Mouse (Mus musculus): ENCODE results near the gene Fosb.

The Fosb gene

DNA sequence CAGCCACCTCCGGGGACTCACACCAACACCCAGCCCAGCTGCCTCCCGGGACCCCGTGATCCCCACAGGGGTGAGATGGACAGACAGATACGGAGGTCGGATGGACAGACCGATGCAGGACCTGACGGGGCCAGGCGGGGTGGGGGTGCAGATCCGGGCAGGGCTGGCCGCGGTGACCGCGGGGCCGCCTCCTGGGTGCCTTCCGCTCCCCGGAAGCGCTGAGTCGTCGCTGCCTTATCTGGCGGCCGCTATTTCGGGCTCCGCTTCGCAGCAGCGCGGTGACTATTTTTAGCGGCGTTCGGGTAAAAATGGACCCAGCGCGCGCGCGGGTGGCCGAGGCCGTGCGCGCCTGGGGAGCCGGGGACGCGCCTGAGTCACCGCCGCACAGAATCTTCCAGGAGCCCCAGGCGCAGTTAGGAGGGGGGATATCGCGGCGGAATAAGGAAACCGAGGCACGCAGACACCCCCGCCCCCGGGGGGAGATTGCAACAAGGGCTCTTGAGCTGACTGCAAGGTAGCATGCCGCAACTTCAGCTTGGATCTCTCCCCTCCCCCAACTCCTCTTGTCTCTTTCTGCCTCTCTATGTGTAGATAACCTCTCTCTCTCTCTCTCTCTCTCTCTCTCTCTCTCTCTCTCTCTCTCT, 23.0 kb upstream of the Fosb start:
- DNase-seq (ENCODE audit: low read depth in 2 of 2, low spot score in 2 of 2): peak in 1 of 2 experiments; percentile 53

DNA sequence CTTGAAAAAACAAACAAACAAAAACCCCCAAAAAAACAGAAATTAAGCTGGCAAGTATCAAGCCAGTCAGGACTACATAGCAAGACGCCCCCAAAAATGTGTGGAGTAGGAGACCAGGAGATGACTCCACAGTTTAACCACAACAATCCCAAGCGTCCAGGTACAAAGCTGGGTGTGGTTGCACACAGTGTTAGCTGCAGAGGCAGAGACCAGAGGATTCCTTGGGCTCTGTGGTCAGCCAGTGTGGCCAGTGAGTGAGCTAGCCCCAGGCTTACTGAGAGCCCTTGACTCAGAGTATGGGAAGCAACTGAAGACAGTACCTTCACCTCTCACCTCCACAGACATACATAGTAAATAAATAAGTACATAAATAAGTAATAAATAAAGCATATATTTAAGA, 22.1 kb upstream of the Fosb start:
- DNase-seq (ENCODE audit: low read depth in 2 of 2, low spot score in 2 of 2): no peak

DNA sequence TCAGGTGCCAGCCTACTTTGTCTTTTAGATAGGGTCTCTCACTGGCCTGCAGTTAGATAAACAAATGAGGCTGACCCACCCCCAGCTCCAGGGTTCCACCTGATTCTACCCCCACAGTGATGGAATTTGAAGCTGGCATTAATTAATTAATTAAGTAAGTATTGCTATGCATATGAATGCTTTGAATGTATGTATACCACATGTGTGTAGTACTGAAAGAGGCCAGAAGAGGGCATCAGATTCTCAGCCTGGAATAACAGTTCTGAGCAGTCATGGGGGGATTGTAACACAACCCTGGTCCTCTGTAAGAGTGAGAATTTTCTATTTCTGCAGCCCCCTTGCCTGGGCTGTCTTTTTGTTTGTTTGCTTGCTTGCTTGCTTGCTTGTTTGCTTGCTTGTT, 18.6 kb upstream of the Fosb start:
- DNase-seq (ENCODE audit: low read depth in 2 of 2, low spot score in 2 of 2): no peak

DNA sequence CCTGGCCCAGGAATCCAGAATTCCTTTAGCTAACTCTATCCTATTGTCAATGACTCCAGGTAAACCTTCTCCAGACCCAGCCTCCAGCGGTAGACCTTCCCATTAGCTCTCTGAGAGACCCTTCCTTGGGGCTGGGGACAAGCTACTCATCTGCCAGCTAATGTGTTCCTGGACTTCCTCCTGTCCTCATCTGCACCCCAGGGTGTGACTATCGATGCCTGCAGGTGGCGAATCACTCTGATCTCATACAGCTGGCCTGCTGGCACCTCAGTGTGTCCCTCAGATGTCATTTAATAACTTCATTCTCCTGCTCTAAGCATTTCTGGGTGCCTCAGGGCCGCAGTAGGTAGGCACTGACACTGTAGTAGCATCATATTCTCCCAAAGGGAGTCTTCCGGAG, 17.9 kb upstream of the Fosb start:
- DNase-seq (ENCODE audit: low read depth in 2 of 2, low spot score in 2 of 2): no peak

DNA sequence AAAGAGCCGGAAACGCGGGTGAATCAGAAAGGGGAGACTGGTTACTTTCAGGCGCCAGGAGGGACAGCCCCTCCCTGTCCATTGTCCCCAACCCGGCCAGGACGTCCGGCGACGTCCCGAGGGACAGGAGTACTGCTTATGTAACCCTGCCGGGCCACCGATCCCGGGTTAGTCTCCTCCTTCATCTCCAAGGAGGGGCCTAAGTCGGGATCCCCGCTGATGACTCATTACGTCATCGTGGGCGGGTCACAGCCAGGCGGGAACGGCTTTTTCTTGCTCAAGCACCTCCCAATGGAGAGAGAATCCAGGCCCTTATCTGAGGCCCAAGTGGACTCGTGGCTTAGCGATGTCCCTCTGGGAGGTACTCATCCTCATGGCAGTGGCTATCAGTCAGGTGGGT, 17.3 kb upstream of the Fosb start:
- DNase-seq (ENCODE audit: low read depth in 2 of 2, low spot score in 2 of 2): no peak

DNA sequence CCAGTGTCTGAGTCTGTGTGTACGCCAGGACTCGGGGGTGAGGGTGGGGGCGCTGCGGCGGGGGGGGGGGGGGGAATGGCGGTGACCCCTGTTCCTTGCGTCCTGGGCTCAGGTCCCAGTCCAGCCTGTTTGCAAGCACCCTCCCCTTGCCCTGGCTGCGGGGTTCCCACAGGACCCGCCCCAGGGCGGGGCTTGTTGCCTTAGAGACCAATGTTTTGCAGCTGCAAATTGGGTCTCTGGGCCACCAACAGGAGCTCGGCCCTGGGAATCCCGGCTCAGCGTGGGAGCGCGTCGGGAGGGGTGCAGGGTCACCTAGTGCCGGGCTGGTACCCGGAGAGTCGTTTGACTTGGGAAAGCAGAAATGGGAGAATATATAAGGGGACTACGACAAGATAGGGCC, 16.5 kb upstream of the Fosb start:
- no peak for DNase-seq (ENCODE audit: low read depth in 2 of 2, low spot score in 2 of 2)

DNA sequence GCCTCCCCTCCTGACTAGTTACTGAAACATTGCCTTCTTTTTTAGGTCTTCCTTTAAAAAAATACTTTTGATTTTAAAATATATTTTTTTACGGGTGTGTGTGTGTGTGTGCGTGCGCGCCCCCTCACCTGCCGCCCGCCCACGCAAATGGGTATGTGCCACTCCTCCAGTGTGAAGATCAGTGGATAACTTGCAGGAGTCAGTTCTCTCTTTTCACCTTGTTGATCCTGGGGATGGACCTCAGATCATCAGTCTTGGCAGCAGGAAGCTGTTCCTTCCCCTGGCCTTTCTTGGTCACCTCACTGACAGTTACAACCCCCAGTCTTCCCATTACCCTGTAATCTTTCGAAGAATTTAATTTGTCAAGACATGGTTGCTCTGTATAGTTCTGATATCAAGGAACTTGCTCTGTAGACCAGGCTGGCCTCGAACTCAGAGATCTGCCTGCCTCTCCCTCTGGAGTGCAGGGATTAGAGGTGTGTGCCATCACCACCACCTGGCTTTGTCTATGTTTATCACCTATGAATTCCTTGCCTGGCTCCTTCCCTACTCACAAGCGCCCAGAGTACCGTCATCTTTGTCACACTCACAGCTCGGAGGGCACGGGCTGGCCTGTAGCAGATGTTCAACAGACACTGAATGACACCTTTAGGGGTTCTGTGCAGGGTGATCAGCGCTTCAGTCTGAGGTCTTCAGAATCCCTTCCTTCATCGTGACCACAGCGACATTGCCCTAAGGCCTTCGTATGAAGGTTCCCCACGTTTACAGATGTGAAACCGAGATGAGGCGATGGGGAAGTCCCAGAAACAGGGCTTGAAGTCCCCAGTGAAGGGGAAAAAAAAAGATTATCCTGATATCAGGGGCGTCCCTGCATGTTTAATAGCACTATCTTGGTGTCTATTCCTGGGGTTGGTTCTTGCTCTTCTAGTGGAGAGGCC, 15.7 kb upstream of the Fosb start:
- no peak for DNase-seq (ENCODE audit: low read depth in 2 of 2, low spot score in 2 of 2)

DNA sequence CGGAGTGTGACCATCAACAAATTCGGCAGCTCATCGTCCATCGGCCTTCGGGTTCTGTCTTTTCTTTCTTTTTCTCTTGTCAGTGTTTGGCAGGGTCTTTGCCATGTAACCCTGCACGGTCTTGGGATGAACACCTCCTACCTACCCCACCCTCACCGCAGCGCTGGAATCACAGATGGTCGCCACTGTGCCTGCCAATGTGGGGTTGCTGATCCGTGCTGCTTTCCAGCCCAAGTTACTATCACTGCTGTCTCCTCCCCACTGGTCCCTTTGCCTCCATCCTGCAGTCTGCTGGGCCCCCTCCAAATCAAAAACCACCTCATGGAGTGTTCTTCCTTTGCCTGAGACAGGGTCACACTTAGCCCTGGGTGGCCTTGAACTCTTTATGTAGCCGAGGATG, 14.4 kb upstream of the Fosb start:
- DNase-seq (ENCODE audit: low read depth in 2 of 2, low spot score in 2 of 2): no peak

DNA sequence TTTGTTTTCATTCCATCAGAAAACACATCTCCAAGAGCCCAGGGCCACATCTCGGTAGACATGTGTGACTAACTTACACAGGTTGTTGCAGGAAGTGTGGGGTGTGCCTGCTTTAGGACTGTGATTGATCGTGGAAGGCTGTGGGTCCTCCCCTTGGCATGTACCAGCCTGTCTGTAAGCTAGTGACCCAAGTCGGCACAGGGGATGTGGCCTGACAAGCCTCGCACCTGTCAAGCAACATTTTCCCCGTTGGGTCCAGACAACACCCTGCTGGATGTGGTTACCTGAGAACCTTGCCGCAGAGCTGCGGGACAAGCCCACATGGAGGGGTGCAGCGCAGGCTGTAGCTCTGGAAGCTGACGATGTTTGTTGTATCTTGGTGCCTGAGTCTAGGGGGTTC, 12.6 kb upstream of the Fosb start:
- no peak for DNase-seq (ENCODE audit: low read depth in 2 of 2, low spot score in 2 of 2)

DNA sequence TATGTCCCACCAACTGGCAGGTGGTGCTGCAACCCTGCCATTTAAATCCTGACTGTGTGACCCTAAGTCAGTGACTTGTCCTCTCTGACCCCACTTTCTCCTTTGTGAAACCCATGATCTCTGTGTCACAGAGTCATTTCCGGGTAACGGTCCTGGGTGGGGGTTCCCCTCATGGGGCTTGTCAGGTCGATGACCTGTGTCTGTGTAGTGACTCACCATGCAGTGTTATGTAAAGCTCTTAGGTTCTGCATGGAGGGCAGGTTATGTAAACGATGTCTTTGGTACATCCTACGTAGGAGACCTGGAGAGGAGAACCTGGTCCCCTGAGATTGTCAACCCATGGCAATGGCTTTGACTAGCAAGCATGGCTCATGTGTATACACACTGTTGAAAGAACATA, 11.6 kb upstream of the Fosb start:
- DNase-seq (ENCODE audit: low read depth in 2 of 2, low spot score in 2 of 2): no peak

DNA sequence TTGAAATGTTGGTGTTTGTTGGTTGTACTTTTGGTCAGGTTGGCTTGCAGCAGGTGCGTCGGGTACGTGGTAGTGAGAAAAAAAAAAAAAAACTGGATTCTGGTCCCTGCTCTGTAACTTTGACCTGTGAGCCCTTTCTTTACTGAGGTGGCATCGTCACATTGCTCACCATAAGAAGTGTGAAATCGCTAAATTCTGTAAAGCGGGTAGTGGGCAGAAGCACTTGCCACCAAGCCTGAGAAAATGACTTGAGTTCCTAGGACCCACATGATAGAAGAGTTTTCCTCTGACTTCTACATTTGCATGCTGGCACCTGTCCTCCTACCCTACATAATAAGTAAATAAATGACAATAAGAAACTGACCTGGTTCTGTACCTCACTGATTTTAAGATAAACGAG, 10.8 kb upstream of the Fosb start:
- no peak for DNase-seq (ENCODE audit: low read depth in 2 of 2, low spot score in 2 of 2)

DNA sequence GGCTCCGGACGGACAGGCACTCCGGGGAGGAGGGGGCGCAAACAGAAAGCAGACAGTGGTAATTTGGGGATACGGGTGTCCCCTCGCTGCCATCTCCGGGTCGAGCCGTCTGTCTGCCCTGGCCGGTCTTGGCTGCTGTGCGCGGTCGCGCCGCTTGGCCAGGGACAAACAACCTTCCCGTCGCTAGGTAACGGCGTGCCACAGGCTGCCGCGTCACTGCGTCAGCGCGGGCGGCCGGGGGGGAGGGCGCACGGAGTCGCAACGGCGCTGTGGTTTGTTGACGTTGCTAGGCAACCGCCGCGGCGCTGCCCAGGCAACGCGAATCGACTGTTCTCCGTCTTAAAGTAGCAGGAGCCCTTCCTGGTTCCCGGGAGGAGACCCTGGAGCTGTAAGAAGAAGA, 10.1 kb upstream of the Fosb start:
- peak; percentile 88 to 89 for DNase-seq (ENCODE audit: low read depth in 2 of 2, low spot score in 2 of 2)

DNA sequence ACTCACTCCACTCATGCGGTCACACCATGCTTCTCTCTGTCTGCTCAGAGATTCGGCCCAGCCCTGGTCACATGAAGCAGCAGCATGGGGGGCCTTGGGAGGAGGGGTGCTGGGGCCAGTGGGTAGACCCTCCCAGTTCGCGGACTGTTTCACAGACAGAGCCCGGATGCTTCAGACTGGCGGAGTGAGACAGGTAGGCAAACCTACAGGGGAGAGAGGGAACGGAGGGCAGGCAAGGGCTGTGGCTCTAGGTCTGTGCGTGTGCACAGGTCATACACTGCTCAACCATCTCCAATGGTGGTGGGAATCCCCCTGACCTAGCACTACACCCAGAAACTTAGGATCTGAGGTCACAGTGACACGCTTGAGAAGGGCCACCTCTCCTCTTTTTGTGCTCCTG, 9.6 kb upstream of the Fosb start:
- DNase-seq (ENCODE audit: low read depth in 2 of 2, low spot score in 2 of 2): no peak

DNA sequence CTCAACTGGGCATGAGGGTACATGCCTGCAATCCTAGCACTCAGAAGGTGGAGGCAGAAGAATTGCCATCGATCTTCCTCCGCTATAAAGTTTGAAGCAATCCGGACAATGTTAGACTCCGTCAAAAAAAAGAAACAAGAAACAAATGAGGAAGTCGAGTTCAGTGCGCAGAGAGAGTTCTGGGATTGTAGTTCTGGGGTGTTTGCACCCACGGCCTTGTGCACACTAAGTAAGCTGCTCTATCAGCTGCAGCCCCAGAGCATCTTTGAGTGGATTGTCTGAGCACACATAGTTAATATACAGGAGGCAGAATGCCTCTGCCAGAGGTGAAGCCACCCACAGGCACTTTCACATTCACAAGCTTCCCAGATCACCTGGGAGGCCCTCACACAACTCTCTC, 8.8 kb upstream of the Fosb start:
- DNase-seq (ENCODE audit: low read depth in 2 of 2, low spot score in 2 of 2): no peak

DNA sequence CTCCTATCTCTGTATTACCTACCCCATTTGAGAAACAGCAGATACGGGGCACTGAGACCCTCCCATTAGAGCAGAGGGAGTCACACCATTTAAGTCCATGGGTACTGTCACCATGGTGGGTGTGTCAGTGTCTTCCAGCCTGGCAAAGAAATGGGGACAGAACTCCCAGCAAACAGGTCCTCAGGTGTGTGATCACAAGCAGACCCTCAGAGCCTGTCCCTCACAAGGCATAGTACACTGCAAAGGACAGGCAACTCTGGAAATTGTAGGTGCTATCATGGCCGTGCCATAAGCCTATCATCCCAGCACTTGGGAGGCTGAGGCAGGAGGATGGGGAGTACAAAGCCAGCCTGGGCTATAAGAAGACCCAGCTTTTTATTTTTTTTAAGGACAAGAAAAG, 8.3 kb upstream of the Fosb start:
- DNase-seq (ENCODE audit: low read depth in 2 of 2, low spot score in 2 of 2): no peak

DNA sequence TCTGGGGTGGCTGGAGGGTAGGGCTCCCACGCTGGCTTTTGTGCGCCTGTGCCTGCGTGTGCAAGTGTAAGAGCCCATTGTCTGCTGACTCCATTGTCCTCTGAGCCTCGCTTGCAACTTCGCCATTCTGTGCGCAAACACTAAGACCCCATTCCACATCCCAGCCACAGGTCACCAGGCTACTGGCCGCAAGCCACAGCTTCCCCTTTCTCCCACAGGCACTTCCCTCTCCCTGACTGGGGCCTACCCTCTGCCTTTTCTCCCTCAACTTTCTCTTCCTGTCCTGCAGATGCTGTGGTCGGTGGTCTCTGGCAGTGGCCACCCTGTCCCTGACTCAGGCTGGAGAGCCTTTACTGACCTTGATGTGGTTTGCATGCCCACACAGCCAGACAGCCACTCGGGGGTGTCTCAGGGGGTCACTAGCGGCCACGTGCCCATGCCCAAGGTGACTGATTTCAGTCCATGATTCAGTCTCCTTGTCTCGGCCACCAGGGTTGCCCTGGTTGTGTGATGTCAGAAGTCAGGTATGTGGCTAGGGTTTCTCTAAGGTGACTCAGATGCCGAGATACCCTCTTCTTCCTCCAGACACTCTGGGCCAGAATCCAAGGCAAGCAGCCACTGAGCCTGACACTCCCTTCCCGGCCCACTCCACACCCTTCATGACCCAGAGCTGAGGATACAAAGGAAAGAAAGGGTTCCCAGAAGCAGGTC, 6.8 kb upstream of the Fosb start:
- DNase-seq (ENCODE audit: low read depth in 2 of 2, low spot score in 2 of 2): no peak

DNA sequence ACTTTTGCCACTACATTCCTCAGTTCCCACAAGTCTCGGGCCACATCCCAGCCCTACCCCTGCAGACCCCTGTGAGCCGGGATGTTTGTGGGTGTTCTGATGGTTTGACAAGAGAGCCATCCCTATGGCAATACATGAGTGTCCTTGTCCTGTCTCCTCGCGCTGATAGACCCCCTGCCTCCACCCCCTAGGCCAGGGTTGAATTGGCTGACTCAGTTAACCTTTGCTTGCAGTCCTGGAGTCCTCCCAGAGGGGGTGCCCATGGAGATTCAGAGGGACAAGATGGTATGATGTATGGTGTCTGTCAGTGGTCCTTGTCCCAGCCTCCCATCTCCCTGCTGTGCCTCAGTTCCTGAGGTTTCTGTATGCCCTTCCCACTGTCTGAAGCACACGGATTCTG, 4.2 kb upstream of the Fosb start:
- no peak for DNase-seq (ENCODE audit: low read depth in 2 of 2, low spot score in 2 of 2)

DNA sequence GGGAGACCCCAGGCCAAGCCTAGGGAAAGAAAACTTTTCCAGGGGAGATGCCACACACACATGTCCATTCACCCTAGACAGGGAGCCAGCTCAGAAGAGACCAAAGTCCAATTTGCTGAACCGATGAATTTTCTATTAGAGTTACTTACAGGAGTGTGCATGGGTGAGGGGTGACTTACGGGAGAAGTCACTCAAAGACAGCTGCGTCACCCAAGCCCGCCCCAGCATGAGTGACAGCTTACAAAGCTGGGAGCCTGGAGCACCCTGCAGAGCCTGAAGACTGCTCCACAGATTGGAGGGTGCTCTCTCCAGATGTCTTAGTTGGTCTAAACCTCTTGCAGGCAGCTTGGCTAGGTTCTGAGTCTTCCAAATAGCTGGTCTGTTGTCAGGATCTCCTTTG, 2.1 kb upstream of the Fosb start:
- DNase-seq (ENCODE audit: low read depth in 2 of 2, low spot score in 2 of 2): no peak

DNA sequence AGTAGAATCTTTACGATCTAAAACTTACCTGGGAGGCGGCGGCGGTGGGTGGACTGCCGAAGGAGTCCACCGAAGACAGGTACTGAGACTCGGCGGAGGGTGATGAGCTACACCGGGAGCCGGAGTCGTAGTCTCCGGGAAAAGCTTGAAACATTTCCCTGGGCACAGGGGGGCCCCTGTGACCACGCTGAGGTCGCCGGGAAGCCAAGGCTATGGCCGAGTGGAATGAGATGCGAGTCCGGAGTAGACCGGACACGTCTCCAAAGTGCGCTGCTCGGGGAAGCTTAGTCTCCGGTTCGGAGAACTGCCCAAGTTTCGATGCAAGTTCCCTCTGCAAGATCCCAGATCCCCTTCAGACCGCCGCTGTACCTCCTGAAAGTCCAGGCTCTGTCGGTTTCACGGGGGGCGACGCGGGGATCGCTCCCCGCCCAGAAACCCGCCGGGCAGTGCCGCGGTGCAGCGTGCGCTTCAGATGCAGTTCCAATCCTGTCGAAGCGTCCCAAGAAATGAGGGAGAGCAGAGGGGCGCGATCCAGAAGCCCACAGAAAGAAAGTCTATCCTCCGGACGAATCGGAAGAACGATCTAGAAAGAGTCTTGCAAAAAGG, 470 bp downstream of the Fosb start:
- DNase-seq (ENCODE audit: low read depth in 2 of 2, low spot score in 2 of 2): no peak

DNA sequence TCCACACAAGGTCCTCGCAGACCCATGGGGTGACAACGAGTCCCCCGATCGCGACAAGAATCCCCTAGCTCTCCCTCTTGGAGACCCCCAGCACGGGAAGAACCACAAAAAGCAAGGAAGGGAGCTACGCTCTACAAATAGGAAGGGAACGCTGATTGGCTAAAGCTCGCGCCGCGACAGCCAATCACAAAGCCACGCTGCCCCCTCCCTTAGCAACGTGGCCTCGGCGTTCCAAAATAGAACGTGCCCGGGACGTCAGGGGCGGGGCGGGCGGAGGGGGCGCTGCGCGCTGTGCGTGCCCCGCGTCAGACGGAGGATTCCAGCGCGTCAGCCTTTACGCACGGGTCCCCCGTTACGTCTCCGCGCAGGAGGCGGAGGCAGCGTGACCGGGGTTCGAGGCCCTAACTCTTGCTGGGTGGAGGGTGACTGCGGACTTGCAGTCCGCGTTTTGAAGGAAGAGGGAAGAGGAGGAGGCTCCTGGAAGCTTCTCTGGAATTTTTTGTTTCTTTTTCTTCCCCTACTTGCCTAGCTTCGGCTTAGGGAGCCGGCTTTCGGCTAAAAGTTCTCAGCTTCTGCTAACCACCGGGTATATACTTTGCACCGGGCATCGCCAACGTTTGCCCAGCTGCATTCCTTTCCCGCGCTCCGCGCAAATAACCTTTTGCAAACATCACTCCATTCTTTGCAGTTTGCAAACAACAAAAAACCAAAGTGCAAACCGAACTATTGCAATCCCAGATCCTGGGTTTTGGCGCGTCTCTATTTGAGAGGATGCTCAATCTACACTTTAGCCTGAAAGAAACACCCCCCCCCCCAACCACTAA, 1.2 kb downstream of the Fosb start:
- DNase-seq (ENCODE audit: low read depth in 2 of 2, low spot score in 2 of 2): peak; percentile 86 to 93
